Mouse (Mus musculus): Measurements from ENCODE around the gene Macf1. TPM values are rescaled to one million over a fixed set of nuclear protein-coding genes. Genes with fewer than 3 reads are reported as not detected.
"Not testable (repeated sequence)": the region's sequence is repeated elsewhere in the genome, so short reads cannot be mapped to it uniquely, and the experiment has no call there.

Macf1 gene
- polyA plus RNA-seq, 1 experiment from 2014 or later = 82.6 TPM

DNA sequence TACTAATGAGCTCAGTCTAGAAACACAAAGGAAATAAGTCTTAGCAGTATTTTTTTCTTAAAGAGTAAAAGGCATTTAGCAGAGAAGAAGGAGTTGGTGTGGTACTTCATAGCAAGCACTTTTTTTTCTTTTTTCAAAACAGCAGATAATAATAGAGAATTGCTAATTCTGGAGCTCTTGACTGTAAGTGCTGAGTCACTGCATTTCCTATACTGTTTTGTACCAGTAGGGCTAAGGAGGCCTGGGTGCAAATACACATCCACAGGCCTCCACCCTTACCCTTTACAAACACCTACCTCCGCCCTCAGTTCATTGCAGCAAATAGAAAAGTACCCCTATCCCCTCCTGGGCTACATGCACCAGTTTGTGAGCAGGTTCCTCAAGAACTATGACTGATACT, 17.6 kb downstream of the Macf1 start:
- no peak for ATAC-seq (replicated peaks)
- Histone ChIP-seq H3K36me3 (replicated peaks) (no peaks in the 10 kb centered on the region), H3K27me3 (replicated peaks) (no peaks in the 10 kb centered on the region), H3K9me3 (no peaks in the 10 kb centered on the region), H3K27ac (peak overlapping the region; percentile 98), H3K4me3 (no peak overlapping the region), H3K4me2 (no peak overlapping the region), H3K4me1 (peaks cover 74% of the 10 kb centered on the region), H3K9ac (no peak overlapping the region)
- 78% methylated on average over 1 of the region's 1 CpGs for WGBS

DNA sequence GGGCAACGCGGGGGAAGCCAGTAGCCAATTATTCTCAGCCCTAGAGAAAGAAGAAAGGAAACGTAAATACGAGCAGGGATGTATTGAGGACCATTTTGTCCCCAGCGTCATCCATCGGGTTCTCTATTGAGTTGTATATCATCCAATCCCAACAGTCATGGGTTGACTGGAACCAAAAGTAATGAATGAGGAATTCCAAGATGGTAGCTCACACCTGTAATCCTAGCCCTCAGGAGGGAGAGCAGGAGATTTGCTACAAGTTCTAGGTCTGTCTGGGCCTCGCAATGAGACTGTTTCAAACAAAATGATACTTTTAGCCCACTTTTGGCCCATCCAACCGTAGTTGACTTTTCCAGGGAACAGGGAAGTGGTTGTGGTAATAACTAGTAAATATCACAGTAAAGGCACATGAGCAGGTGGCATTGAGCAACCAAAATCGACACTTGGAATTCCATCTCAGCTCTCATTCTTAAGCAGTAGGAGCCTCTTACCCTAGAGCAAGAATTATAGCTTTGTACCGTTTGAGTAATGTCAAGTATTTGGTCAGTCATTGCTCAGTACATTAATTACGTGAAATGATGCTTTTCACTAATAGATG, 18.4 kb downstream of the Macf1 start:
- ATAC-seq (replicated peaks) = no peak; the same call in 1 of the 2 replicates
- Histone ChIP-seq H3K27ac (peak overlapping the region; percentile 98), H3K4me1 (peaks cover 72% of the 10 kb centered on the region), H3K9me3 (no peaks in the 10 kb centered on the region), H3K36me3 (replicated peaks) (no peaks in the 10 kb centered on the region), H3K27me3 (replicated peaks) (no peaks in the 10 kb centered on the region), H3K4me2 (peak overlapping the region; percentile 85), H3K4me3 (peak overlapping the region; percentile 76), H3K9ac (peak overlapping the region; percentile 92)
- 23% methylated on average over 11 of the region's 11 CpGs for WGBS

DNA sequence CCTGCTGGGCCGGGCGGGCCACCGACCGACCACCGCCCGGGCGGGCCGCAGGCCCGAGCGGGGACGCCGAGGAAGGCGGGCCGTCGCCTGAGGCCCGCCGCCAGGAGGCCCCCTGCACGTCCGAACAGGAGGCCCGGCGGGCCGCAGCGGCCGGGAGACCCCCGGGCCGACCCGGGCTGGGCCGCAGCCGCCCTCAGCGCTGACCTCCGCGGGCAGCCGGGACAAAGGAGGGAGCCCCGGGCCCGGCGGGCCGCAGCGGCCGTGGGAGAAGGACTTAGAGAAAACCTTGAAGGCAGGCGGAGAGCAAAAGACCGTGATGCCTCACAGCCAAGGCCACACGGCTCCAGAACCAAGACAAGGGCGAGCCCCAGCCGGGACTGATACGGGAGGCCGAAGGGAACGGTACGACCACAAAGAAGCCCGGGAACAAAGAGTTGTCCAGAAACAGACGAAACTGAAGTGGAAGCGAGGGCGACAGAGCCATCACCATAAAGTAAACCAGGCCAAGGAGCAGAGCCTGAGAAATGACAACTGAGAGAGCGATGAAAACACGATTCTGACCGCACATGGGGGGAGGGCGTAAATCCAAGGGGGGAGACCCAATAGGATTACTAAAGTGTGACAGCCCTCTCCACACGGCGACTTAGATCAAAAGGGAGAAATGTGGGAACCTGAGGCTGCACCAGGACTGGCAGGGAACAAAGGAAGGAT, 19.1 kb downstream of the Macf1 start:
- H3K27me3 ChIP-seq (replicated peaks) = no peaks in the 10 kb centered on the region
- H3K4me1 ChIP-seq = peaks cover 65% of the 10 kb centered on the region
- WGBS = under 1% methylated on average over 37 of the region's 58 CpGs

GRCm38 (mm10) chr4:123664021-123664950, 19.9 kb downstream of the Macf1 start:
- no peaks in the 10 kb centered on the region for H3K27me3 ChIP-seq (replicated peaks)
- peak overlapping the region; percentile 92 for H3K9ac ChIP-seq
- peak; percentile 70 for ATAC-seq (replicated peaks)
- H3K4me3 ChIP-seq = peak overlapping the region; percentile 76
- no peaks in the 10 kb centered on the region for H3K9me3 ChIP-seq
- H3K4me1 ChIP-seq = peaks cover 60% of the 10 kb centered on the region
- 0% methylated on average over 93 of the region's 125 CpGs for WGBS
- peak overlapping the region; percentile 85 for H3K4me2 ChIP-seq
- no peaks in the 10 kb centered on the region for H3K36me3 ChIP-seq (replicated peaks)
- H3K27ac ChIP-seq = peak overlapping the region; percentile 98

More for the DNA sequence above, 19.1 kb downstream of the Macf1 start:
- Histone ChIP-seq H3K4me3 (peak overlapping the region; percentile 76), H3K36me3 (replicated peaks) (no peaks in the 10 kb centered on the region), H3K27ac (peak overlapping the region; percentile 98), H3K4me2 (peak overlapping the region; percentile 85), H3K9me3 (no peaks in the 10 kb centered on the region), H3K9ac (peak overlapping the region; percentile 92)
- peak; percentile 43 for ATAC-seq (replicated peaks)

- ATAC-seq (replicated peaks) = no peak
- Histone ChIP-seq H3K4me3 (peak overlapping the region; percentile 76), H3K4me2 (peak overlapping the region; percentile 85), H3K4me1 (peaks cover 60% of the 10 kb centered on the region), H3K27ac (peak overlapping the region; percentile 98), H3K36me3 (replicated peaks) (no peaks in the 10 kb centered on the region), H3K27me3 (replicated peaks) (no peaks in the 10 kb centered on the region), H3K9me3 (no peaks in the 10 kb centered on the region), H3K9ac (peak overlapping the region; percentile 92)
- WGBS = under 1% methylated on average over 12 of the region's 12 CpGs
Measured at GRCm38 (mm10) chr4:123663688-123663965, 20.5 kb downstream of the Macf1 start.

GRCm38 (mm10) chr4:123662914-123663687, 21.1 kb downstream of the Macf1 start:
- no peak overlapping the region for H3K9ac ChIP-seq
- H3K27me3 ChIP-seq (replicated peaks) = no peaks in the 10 kb centered on the region
- peak overlapping the region; percentile 76 for H3K4me3 ChIP-seq
- H3K9me3 ChIP-seq = no peaks in the 10 kb centered on the region
- WGBS = 4% methylated on average over 15 of the region's 15 CpGs
- peak overlapping the region; percentile 98 for H3K27ac ChIP-seq
- H3K36me3 ChIP-seq (replicated peaks) = no peaks in the 10 kb centered on the region
- no peak for ATAC-seq (replicated peaks)
- peaks cover 60% of the 10 kb centered on the region for H3K4me1 ChIP-seq
- H3K4me2 ChIP-seq = peak overlapping the region; percentile 85

GRCm38 (mm10) chr4:123658175-123658574, 26.0 kb downstream of the Macf1 start:
- H3K4me3 ChIP-seq = no peak overlapping the region
- 75% methylated on average over 1 of the region's 1 CpGs for WGBS
- H3K27ac ChIP-seq = no peak overlapping the region
- no peak overlapping the region for H3K4me2 ChIP-seq
- H3K9ac ChIP-seq = no peak overlapping the region
- H3K36me3 ChIP-seq (replicated peaks) = no peaks in the 10 kb centered on the region
- peaks cover 21% of the 10 kb centered on the region for H3K4me1 ChIP-seq
- H3K9me3 ChIP-seq = no peaks in the 10 kb centered on the region
- no peaks in the 10 kb centered on the region for H3K27me3 ChIP-seq (replicated peaks)
- ATAC-seq (replicated peaks) = no peak

DNA sequence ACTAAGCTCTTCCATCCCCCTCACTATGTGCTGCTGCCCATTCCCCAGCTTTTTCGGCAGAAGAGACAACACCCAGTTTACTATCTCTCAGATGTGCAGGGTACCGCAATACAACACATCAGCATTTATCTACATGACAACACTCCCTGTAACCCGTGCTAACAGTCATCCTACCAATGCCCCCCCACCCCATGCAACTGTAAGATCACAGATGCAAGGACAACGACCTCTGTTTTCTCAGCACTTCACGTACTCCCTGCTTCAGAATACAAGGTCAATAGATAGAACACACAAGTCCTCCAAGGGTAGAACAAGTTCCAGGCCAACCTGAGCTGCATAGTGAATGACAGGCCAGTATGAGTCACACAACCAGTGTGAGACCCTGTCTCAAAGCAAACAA, 28.9 kb downstream of the Macf1 start:
- no peaks in the 10 kb centered on the region for H3K27me3 ChIP-seq (replicated peaks)
- H3K4me1 ChIP-seq = no peaks in the 10 kb centered on the region
- no peaks in the 10 kb centered on the region for H3K9me3 ChIP-seq
- WGBS = 92% methylated on average over 5 of the region's 5 CpGs
- no peak overlapping the region for H3K9ac ChIP-seq
- H3K4me3 ChIP-seq = no peak overlapping the region
- H3K27ac ChIP-seq = no peak overlapping the region
- no peak overlapping the region for H3K4me2 ChIP-seq
- ATAC-seq (replicated peaks) = no peak
- no peaks in the 10 kb centered on the region for H3K36me3 ChIP-seq (replicated peaks)

DNA sequence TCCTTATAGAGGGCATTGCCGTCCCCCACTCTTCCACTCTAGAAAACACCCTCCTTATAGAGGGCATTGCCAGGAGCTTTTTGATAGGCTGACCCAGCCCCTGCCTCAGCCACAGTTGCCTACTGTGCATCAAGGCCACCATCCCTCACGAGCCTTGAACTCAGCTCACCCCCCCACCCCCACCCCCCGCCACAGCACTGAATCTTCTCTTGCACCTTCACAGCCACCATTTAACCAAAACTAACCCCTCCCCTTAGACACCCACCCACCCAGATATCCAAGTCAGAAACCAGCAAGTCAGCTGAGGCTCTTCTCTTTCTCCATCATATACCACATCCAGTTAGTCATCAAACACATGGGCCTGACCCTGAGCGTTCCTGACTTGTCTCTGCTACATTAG, 29.6 kb downstream of the Macf1 start:
- ATAC-seq (replicated peaks) = no peak
- H3K4me1 ChIP-seq = no peaks in the 10 kb centered on the region
- H3K36me3 ChIP-seq (replicated peaks) = no peaks in the 10 kb centered on the region
- no peak overlapping the region for H3K9ac ChIP-seq
- H3K27ac ChIP-seq = no peak overlapping the region
- no peak overlapping the region for H3K4me2 ChIP-seq
- no peaks in the 10 kb centered on the region for H3K27me3 ChIP-seq (replicated peaks)
- no peaks in the 10 kb centered on the region for H3K9me3 ChIP-seq
- 98% methylated on average over 4 of the region's 4 CpGs for WGBS
- no peak overlapping the region for H3K4me3 ChIP-seq

DNA sequence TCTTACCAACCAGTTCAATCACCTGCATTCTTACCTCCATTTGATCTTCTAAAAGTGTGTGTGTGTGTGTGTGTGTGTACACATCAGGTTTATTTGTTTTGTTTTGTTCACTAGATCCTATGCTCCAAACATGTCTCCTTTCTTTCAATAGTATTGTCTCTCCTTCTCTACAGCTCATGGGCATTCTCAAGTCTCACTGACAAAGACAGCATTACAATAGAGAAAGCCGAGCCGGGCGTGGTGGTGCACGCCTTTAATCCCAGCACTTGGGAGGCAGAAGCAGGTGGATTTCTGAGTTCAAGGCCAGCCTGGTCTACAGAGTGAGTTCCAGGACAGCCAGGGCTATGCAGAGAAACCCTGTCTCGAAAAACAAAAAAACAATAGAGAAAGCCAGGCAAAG, 30.7 kb downstream of the Macf1 start:
- not testable (repeated sequence) for H3K27me3 ChIP-seq (replicated peaks); ATAC-seq (replicated peaks); H3K9ac ChIP-seq; H3K9me3 ChIP-seq; H3K4me3 ChIP-seq; H3K4me2 ChIP-seq; H3K27ac ChIP-seq; H3K36me3 ChIP-seq (replicated peaks); H3K4me1 ChIP-seq
- 90% methylated on average over 5 of the region's 5 CpGs for WGBS

DNA sequence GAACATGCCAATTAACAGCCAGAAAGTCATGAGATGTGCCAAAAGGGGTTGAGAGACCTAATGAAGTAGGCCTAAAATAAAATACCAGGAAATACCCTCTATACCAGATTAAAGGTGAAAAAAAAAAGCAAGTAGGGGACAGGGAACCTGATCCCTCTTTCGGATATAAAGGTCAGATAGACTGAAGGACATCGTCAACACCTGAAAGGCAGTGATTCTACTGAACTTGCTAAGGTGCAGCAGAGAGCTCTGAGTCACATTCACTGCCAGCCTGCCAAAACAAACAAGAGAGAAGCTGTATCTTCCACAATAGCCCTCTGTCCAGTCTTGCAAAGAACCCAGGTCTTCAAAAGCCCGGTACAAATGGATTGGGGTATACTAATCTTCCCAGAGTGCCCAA, 32.0 kb downstream of the Macf1 start:
- Histone ChIP-seq H3K27me3 (replicated peaks) (no peaks in the 10 kb centered on the region), H3K4me3 (no peak overlapping the region), H3K4me1 (no peaks in the 10 kb centered on the region), H3K36me3 (replicated peaks) (no peaks in the 10 kb centered on the region), H3K9me3 (no peaks in the 10 kb centered on the region), H3K27ac (no peak overlapping the region), H3K9ac (no peak overlapping the region), H3K4me2 (no peak overlapping the region)
- no peak for ATAC-seq (replicated peaks)
- WGBS = 82% methylated on average over 3 of the region's 3 CpGs

DNA sequence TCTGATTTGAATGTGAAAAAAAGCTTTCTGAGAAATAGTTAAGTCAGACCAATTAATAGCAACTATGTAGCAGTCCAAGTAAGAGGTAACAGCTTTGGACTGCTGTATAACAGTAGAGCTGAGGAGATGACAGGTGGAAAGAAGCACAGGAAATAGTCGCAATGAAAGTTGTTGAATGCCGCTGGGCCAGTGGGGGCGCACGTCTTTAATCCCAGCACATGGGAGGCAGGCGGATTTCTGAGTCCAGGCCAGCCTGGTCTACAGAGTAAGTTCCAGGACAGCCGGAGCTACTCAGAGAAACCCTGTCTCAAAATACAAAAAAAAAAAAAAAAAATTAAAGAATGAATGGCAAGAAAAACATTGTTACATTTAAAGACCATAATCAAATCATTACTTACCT, 35.0 kb downstream of the Macf1 start:
- Histone ChIP-seq H3K4me3 (no peak overlapping the region), H3K27ac (no peak overlapping the region), H3K36me3 (replicated peaks) (no peaks in the 10 kb centered on the region), H3K9ac (no peak overlapping the region), H3K9me3 (no peaks in the 10 kb centered on the region), H3K27me3 (replicated peaks) (no peaks in the 10 kb centered on the region), H3K4me2 (no peak overlapping the region), H3K4me1 (no peaks in the 10 kb centered on the region)
- no peak for ATAC-seq (replicated peaks)
- WGBS = 90% methylated on average over 6 of the region's 6 CpGs

Data from midbrain, embryonic 15.5 days (tissue).